Mouse (Mus musculus): ENCODE results near the gene Tmem41b. TPM values are rescaled to one million over a fixed set of nuclear protein-coding genes. Genes with fewer than 3 reads are reported as not detected.

Gene Tmem41b
- total RNA-seq, 1 experiment from 2014 or later, result 38.2 TPM

DNA sequence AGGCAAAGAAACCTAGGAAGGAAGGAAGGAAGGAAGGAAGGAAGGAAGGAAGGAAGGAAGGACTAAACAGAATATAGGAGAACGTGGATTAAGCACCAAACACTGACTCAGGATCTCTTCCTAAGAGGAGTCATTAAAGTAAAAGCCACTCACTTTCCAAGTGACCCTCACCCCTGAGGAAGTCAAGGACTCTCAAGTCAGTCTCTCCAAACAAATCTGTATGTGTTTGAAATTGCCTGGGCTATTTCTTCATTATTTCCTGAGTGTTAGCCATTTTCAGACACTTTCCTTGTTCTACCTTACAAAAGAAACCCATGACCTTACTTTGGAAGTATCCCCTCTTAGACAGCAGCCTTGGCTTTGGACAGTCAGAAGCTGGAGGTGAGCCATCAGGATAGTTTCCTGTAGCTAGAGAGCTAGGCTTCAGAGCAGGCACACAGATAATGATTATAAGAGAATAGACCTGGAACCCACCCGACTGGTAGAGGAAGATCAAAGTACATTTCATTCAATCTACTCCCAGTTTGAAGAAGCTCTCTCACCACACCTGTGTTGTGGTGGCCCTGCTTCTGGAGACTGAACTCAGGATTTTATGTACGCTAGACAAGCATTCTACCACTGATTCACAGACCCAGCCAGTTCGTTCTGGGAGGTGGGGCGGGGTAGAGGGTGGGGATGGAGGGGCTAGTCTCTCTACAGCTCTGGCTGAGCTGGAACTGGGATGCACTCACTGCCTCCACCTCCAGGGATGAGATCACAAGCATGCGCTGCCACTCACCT lies 31.9 kb downstream of the Tmem41b start:
- ATAC-seq (replicated peaks; ENCODE audit: insufficient number of reproducible peaks, low FRiP score, low TSS enrichment, poor library complexity, severe bottlenecking), result no peak

DNA sequence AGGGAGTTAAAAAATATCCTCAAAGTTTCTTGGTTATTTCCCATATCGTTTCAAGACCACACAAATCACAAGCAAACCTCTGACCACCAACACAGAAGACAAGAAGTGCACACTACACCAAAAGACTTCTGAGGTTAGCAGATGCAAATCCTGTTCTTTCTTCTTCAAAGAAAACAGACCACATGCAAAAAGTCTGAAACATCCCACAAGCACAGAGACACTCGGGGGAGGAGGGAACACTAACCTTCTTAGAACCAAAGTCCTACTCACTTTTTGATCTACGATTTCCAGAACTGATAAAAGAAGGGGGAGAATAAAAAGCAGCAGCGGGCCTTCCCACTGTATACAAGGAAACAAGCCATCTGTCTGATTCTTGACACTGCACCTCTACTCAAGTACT lies 35.4 kb downstream of the Tmem41b start:
- ATAC-seq (replicated peaks; ENCODE audit: insufficient number of reproducible peaks, low FRiP score, low TSS enrichment, poor library complexity, severe bottlenecking), result no peak

DNA sequence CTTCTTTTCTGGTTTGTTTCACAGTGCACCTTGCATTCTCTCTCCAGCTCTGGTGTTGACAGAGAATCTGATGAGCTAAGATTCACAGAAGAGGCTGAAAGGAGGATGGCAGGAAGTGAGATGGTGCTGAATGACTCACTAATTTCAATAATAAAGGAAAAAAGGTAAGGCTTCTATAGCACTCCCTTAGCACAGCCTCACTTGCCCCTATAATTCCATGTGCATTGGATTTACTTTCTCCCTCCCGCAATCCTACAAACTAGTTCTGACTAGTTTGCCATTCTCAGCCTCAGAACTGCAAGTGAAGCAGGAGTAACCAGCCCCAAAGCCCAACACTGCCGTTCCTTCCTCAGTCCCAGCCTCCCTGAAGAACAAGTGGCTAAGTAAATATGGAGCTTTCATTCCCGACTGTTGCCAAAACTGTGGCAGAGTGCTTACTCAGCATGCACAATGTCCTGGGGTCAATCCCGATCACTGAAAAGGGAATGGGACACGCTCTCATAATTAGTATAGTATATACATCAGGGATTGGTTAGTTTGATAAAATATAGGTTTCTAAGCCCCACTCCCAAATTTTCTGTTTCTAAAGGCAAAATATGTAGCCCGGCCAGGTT lies 42.2 kb downstream of the Tmem41b start:
- no peak for ATAC-seq (replicated peaks; ENCODE audit: insufficient number of reproducible peaks, low FRiP score, low TSS enrichment, poor library complexity, severe bottlenecking)

DNA sequence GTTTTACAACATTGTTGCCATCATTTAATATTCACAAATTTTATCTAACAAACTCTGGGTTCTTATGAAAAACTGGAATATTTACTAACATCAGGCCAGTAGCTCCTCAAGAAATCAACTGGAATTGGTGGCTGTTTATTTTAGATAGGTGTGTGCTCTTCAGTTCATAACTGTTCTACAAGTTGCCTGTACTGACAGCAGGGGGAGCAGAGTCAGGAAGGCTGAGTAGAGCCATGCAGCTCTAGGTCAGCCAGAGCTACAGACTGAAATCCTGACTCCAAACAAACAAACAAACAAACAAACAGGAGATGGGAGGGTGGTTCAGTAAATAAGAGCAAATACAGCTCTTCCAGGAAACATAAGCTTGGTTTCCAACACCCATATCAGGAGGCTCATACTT lies 57.1 kb downstream of the Tmem41b start:
- ATAC-seq (replicated peaks; ENCODE audit: insufficient number of reproducible peaks, low FRiP score, low TSS enrichment, poor library complexity, severe bottlenecking), result no peak

DNA sequence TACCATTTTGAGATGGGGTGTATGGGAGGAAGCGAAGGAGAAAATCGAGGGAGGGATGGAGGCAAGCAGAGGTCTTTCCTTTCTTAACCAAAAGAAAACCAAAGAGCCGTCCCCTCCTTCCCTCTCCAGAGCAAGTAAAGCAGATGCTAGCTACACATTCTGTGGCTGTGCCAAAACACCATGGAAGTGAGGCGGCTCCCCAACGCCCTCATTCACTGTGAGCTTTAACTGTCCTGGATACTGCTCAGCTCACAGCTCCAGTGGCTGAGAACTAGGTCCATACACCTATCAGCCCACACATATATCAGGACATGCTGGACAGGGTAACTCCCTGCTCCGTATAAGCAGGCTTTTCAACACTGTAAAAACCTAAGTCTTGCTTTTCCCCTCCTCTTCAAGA lies 58.4 kb downstream of the Tmem41b start:
- no peak for ATAC-seq (replicated peaks; ENCODE audit: insufficient number of reproducible peaks, low FRiP score, low TSS enrichment, poor library complexity, severe bottlenecking)

DNA sequence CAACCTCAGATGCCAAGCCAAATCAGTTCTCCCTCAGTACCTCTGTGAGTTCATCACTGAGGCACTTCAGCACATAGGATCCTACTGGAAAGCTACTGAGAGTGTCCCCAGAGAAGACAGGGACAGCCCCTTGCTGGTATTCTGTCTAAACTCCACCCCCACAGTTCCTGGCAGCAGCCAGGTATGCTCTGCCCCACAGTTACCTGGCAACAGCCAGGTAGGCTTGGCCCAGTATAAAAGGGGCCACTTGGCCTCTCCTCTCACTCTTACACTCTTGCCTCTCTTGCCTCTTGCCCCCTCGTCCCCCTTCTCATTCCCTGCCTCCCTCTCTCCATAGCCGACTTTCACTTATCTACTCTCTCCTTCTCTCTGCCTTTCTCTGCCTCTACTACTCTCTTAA lies 61.8 kb downstream of the Tmem41b start:
- ATAC-seq (replicated peaks; ENCODE audit: insufficient number of reproducible peaks, low FRiP score, low TSS enrichment, poor library complexity, severe bottlenecking), result no peak

DNA sequence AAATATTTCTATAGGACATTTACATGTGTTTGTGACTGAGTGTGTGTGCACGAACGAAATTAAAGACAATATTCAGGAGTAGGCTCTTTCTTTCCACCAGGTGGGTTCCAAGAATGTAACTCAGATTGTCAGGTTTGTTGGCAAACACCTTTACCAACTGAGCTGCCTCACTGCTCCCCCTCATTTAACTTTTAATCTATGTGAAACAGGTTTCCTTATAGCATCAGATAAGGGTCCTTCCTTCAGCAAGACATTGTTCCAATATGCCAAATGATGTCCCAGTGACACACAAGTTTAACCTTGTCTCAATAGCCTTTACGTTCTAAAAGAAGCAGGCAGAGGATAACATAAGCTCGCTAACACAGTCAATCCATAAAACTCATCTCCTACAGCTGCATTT lies 63.8 kb downstream of the Tmem41b start:
- no peak for ATAC-seq (replicated peaks; ENCODE audit: insufficient number of reproducible peaks, low FRiP score, low TSS enrichment, poor library complexity, severe bottlenecking)

Other genes with a start within 250 kb of the Tmem41b start
- gene Tmem9b, start 234.1 kb downstream of the Tmem41b start, total RNA-seq (2017), result 43.1 to 71.7 TPM (median 54.0 TPM) in 3 replicates
- gene Nrip3, start 204.9 kb downstream of the Tmem41b start, total RNA-seq (2017), result not detected in 3 replicates
- not detected in 3 replicates for gene Scube2, start 121.2 kb downstream of the Tmem41b start, total RNA-seq (2017)
- gene Dennd5a, start 26.5 kb downstream of the Tmem41b start, total RNA-seq (2017), result 139 to 184 TPM (median 162 TPM) in 3 replicates
- 130 to 147 TPM (median 136 TPM) in 3 replicates for gene Ipo7, start 31.3 kb upstream of the Tmem41b start, total RNA-seq (2017)
- gene Zfp143, start 74.3 kb upstream of the Tmem41b start, total RNA-seq (2017), result 27.5 to 63.8 TPM (median 40.2 TPM) in 3 replicates
- 1.2 to 2.8 TPM (median 2.2 TPM) in 3 replicates for gene Wee1, start 135.1 kb upstream of the Tmem41b start, total RNA-seq (2017)
- 76.0 to 118 TPM (median 83.2 TPM) in 3 replicates for gene Swap70, start 234.8 kb upstream of the Tmem41b start, total RNA-seq (2017)